Mouse (Mus musculus) hindbrain, postnatal 0 days (tissue): ENCODE results near the gene Egfem1. TPM values are rescaled to one million over a fixed set of nuclear protein-coding genes. Genes with fewer than 3 reads are reported as not detected.
A peak's percentile ranks its signal among the peaks of the same experiment; 100 is the strongest.

ENCODE experiments used
- ATAC-seq: fragments of 200-750 bp; cut with Nextera tagmentation; 2 replicates; pipeline ENCODE4 v1.8.0; 2017; ENCODE audit warnings: mild to moderate bottlenecking, moderate TSS enrichment, moderate library complexity
- DNase-seq: peaks from one replicate; pipeline ENCODE4 v3.0.0-alpha.2; 2015; ENCODE audit warnings: low spot score
- H3K27ac ChIP-seq: fragments of 300-500 bp; sonication (generic); 2 replicates; pipeline ENCODE4 v1.5.1; 2014; ENCODE audit warnings: mild to moderate bottlenecking
- H3K27me3 ChIP-seq: fragments of 300-500 bp; sonication (generic); 2 replicates; pipeline ENCODE4 v1.6.1; 2014; ENCODE audit warnings: low read length, mixed read lengths; ENCODE audit not compliant: insufficient read depth
- H3K36me3 ChIP-seq: fragments of 300-500 bp; sonication (generic); 2 replicates; pipeline ENCODE4 v1.6.1; 2014; ENCODE audit warnings: low read length, mixed read lengths; ENCODE audit not compliant: insufficient read depth
- H3K4me1 ChIP-seq: fragments of 300-500 bp; sonication (generic); 2 replicates; pipeline ENCODE4 v1.6.1; 2014; ENCODE audit warnings: antibody characterized with exemption, low read length, mixed read lengths; ENCODE audit not compliant: insufficient read depth
- H3K4me2 ChIP-seq: fragments of 300-500 bp; sonication (generic); 2 replicates; pipeline ENCODE4 v1.6.1; 2014; ENCODE audit warnings: low read depth, mild to moderate bottlenecking, low read length, moderate library complexity, mixed read lengths
- H3K4me3 ChIP-seq: fragments of 300-500 bp; sonication (generic); 2 replicates; pipeline ENCODE4 v1.5.1; 2014; ENCODE audit warnings: low read length
- H3K9ac ChIP-seq: fragments of 300-500 bp; sonication (generic); replicated peaks from 2 replicates; pipeline ENCODE4 v1.6.1; 2014; ENCODE audit warnings: mild to moderate bottlenecking, low read length, moderate library complexity, mixed read lengths
- H3K9me3 ChIP-seq: fragments of 300-500 bp; sonication (generic); 2 replicates; pipeline ENCODE4 v1.6.1; 2016; ENCODE audit warnings: low read length, mixed read lengths
- CTCF ChIP-seq: IDR thresholded peaks from 2 replicates; pipeline ENCODE4 v1.5.1; 2016; ENCODE audit warnings: antibody characterized with exemption, control low read depth, low read depth
- WGBS: fragments of 180-500 bp; shearing (Covaris S2); extraction: QIAGEN DNeasy Blood & Tissue Kit; methylation state at CpG from one replicate; pipeline ENCODE4 v1.1.7; 2014; 5-methylcytosine and 5-hydroxymethylcytosine counted together
- polyA plus RNA-seq: library from polyadenylated mRNA; unstranded; fragments of >200 nt; fragmentation: Nextera tagmentation; extraction: Ambion mirVana; gene quantifications from 2 replicates; pipeline ENCODE4 v1.2.1, GENCODE M21; 2015
- total RNA-seq: library from RNA; depleted of rRNA; stranded (reverse); fragments of >200 nt; gene quantifications from 2 replicates; pipeline ENCODE4 v1.2.3, GENCODE M21; 2014

Egfem1 gene
- total and polyA plus RNA-seq, 2 experiments from 2014 or later = 4.1 to 12.6 TPM

GRCm38 (mm10) chr3:29609174-29609573 lies 527.4 kb downstream of the Egfem1 start:
- Histone ChIP-seq H3K36me3 (no peaks in the 10 kb centered on the region), H3K9ac (no peak overlapping the region), H3K27ac (no peak overlapping the region), H3K27me3 (no peaks in the 10 kb centered on the region), H3K4me1 (no peaks in the 10 kb centered on the region), H3K4me2 (no peak overlapping the region), H3K9me3 (no peaks in the 10 kb centered on the region), H3K4me3 (no peak overlapping the region)
- ATAC-seq = no peak
- no peak for TF ChIP-seq CTCF
- DNase-seq = no peak
- WGBS = 71% methylated on average over 2 of the region's 2 CpGs

GRCm38 (mm10) chr3:29619586-29619985 lies 537.8 kb downstream of the Egfem1 start:
- Histone ChIP-seq H3K4me2 (no peak overlapping the region), H3K27ac (no peak overlapping the region), H3K36me3 (no peaks in the 10 kb centered on the region), H3K9me3 (no peaks in the 10 kb centered on the region), H3K4me1 (no peaks in the 10 kb centered on the region), H3K4me3 (no peak overlapping the region), H3K9ac (no peak overlapping the region), H3K27me3 (no peaks in the 10 kb centered on the region)
- TF ChIP-seq CTCF = no peak
- no peak for ATAC-seq
- DNase-seq = no peak
- 79% methylated on average over 1 of the region's 1 CpGs for WGBS

DNA sequence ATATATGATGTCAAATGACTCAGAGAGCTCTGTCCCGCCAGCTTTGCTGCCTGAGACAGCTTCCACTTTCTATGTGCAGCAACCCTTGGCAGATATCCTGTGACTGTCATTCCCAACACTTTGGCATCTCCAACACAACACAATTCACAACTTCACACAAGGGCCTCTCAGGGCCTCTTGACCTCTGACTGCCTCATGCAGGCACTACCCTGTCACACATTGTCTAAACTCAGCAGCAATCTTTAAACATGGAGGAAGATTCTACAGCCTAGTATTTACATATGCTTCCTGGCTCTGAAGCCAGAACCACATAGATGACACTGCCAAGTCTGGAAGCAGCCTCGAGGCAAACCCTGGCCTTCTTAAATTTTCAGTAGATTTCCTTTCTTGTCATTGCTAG lies 558.0 kb downstream of the Egfem1 start:
- Histone ChIP-seq H3K4me3 (no peak overlapping the region), H3K27ac (no peak overlapping the region), H3K4me2 (no peak overlapping the region), H3K9ac (no peak overlapping the region), H3K27me3 (no peaks in the 10 kb centered on the region), H3K4me1 (no peaks in the 10 kb centered on the region), H3K36me3 (no peaks in the 10 kb centered on the region), H3K9me3 (no peaks in the 10 kb centered on the region)
- 47% methylated on average over 2 of the region's 2 CpGs for WGBS
- TF ChIP-seq CTCF = no peak
- DNase-seq (peak; percentile 2), ATAC-seq (no peak)

DNA sequence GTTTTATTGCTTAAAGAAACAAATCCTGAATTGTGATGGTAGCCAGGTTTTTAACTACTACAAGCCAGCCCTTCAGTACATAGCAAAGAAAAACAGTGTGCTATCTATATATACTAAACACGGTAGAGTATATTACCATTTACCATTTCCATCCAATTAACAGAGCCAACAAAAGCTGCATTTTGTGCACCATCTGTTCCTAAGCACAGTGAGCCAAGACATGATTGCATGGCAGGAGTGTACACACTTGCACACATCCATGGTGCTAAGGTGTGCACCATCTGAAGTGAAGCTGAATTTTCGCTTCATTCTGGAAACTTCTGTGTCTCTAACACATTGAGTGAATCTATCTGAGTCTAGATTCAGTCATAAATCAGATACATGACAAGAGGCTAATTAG lies 585.0 kb downstream of the Egfem1 start:
- H3K4me3 ChIP-seq = no peak overlapping the region
- no peak overlapping the region for H3K27ac ChIP-seq
- DNase-seq (no peak), ATAC-seq (no peak)
- H3K4me1 ChIP-seq = no peaks in the 10 kb centered on the region
- WGBS = 66% methylated on average over 2 of the region's 2 CpGs
- no peak overlapping the region for H3K4me2 ChIP-seq
- H3K27me3 ChIP-seq = no peaks in the 10 kb centered on the region
- no peaks in the 10 kb centered on the region for H3K36me3 ChIP-seq
- no peak for TF ChIP-seq CTCF
- no peak overlapping the region for H3K9ac ChIP-seq
- no peaks in the 10 kb centered on the region for H3K9me3 ChIP-seq

- no peaks in the 10 kb centered on the region for H3K9me3 ChIP-seq
- peak; percentile 62; the same call in 1 of the 2 replicates for ATAC-seq
- H3K4me3 ChIP-seq = no peak overlapping the region
- no peak for TF ChIP-seq CTCF
- DNase-seq = peak; percentile 62
- no peaks in the 10 kb centered on the region for H3K4me1 ChIP-seq
- no peak overlapping the region for H3K4me2 ChIP-seq
- no peaks in the 10 kb centered on the region for H3K36me3 ChIP-seq
- H3K9ac ChIP-seq = no peak overlapping the region
- no peak overlapping the region for H3K27ac ChIP-seq
- no peaks in the 10 kb centered on the region for H3K27me3 ChIP-seq
- WGBS = 32% methylated on average over 8 of the region's 8 CpGs
Observed at GRCm38 (mm10) chr3:29689367-29690285, 607.8 kb downstream of the Egfem1 start.

GRCm38 (mm10) chr3:29701126-29701525 lies 619.3 kb downstream of the Egfem1 start:
- no peak overlapping the region for H3K4me2 ChIP-seq
- ATAC-seq (peak; percentile 55), DNase-seq (peak; percentile 9)
- TF ChIP-seq CTCF = no peak
- no peak overlapping the region for H3K9ac ChIP-seq
- WGBS = 11% methylated on average over 2 of the region's 2 CpGs
- H3K4me3 ChIP-seq = no peak overlapping the region
- H3K36me3 ChIP-seq = no peaks in the 10 kb centered on the region
- H3K4me1 ChIP-seq = no peaks in the 10 kb centered on the region
- no peaks in the 10 kb centered on the region for H3K9me3 ChIP-seq
- H3K27ac ChIP-seq = no peak overlapping the region
- no peaks in the 10 kb centered on the region for H3K27me3 ChIP-seq

GRCm38 (mm10) chr3:29706816-29707215 lies 625.0 kb downstream of the Egfem1 start:
- Histone ChIP-seq H3K9ac (no peak overlapping the region), H3K4me1 (no peaks in the 10 kb centered on the region), H3K4me2 (no peak overlapping the region), H3K27me3 (no peaks in the 10 kb centered on the region), H3K36me3 (no peaks in the 10 kb centered on the region), H3K9me3 (no peaks in the 10 kb centered on the region), H3K27ac (no peak overlapping the region), H3K4me3 (no peak overlapping the region)
- DNase-seq (no peak), ATAC-seq (no peak)
- no peak for TF ChIP-seq CTCF
- WGBS = 91% methylated on average over 2 of the region's 2 CpGs
